Mouse (Mus musculus): ENCODE data around the gene Pcif1. TPM values are rescaled to one million over a fixed set of nuclear protein-coding genes. Genes with fewer than 3 reads are reported as not detected.
A peak's percentile ranks its signal among the peaks of the same experiment; 100 is the strongest.

Pcif1 gene
- polyA plus RNA-seq, 1 experiment from 2014 or later = 69.6 TPM

- ATAC-seq (ENCODE audit: insufficient read depth, low FRiP score) = no peak
- 93% methylated on average over 3 of the region's 3 CpGs for WGBS
- Histone ChIP-seq H3K9ac (ENCODE audit: low read length) (no peak overlapping the region), H3K27ac (ENCODE audit: low read length) (no peak overlapping the region), H3K4me1 (ENCODE audit: control insufficient read depth, insufficient read depth, low read length) (peaks cover 19% of the 10 kb centered on the region), H3K36me3 (ENCODE audit: control insufficient read depth, insufficient read depth, low read length) (peaks cover 45% of the 10 kb centered on the region), H3K4me2 (ENCODE audit: low read depth, low read length) (no peak overlapping the region; the same call in 1 of the 2 replicates), H3K9me3 (replicated peaks; ENCODE audit: control insufficient read depth, low read length) (0 out of 2 replicates have a peak, but pooled peaks cover 4% of the 10 kb centered on the region), H3K27me3 (ENCODE audit: control insufficient read depth, insufficient read depth, low read length) (no peaks in the 10 kb centered on the region), H3K4me3 (replicated peaks; ENCODE audit: low read length) (no peak overlapping the region)
Measured at GRCm38 (mm10) chr2:164909100-164909499, 30.0 kb downstream of the Pcif1 start.

DNA sequence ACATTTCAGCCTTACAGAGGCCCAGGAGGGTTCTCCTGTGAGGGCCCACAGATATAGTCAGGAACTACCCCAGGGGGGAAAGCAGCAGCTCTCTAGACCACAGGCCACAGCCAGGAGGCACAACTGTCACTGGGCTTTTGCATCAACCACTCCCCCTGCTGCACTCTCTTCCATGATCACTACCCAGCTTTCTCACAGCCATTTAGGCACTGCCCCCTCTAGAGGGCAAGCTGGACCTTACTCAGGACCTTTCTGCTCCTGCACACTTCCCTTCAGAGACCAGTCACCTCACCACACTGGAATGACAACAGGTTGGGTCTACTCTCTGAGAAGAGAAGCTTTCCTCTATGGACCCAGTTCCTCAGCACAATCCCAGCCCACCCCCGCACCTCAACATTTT lies 30.4 kb downstream of the Pcif1 start:
- no peak for ATAC-seq (ENCODE audit: insufficient read depth, low FRiP score)
- WGBS = 71% methylated on average over 1 of the region's 1 CpGs
- Histone ChIP-seq H3K36me3 (ENCODE audit: control insufficient read depth, insufficient read depth, low read length) (peaks cover 41% of the 10 kb centered on the region), H3K4me2 (ENCODE audit: low read depth, low read length) (peak overlapping the region; percentile 74), H3K4me3 (replicated peaks; ENCODE audit: low read length) (peak overlapping the region; percentile 71), H3K9me3 (replicated peaks; ENCODE audit: control insufficient read depth, low read length) (0 out of 2 replicates have a peak, but pooled peaks cover 4% of the 10 kb centered on the region), H3K27me3 (ENCODE audit: control insufficient read depth, insufficient read depth, low read length) (no peaks in the 10 kb centered on the region), H3K27ac (ENCODE audit: low read length) (no peak overlapping the region; the same call in 1 of the 2 replicates), H3K4me1 (ENCODE audit: control insufficient read depth, insufficient read depth, low read length) (peaks cover 19% of the 10 kb centered on the region), H3K9ac (ENCODE audit: low read length) (peak overlapping the region; percentile 91)

GRCm38 (mm10) chr2:164910360-164911061 lies 31.4 kb downstream of the Pcif1 start:
- H3K27ac ChIP-seq (ENCODE audit: low read length) = peak overlapping the region; percentile 99
- H3K4me3 ChIP-seq (replicated peaks; ENCODE audit: low read length) = peak overlapping the region; percentile 71
- H3K9ac ChIP-seq (ENCODE audit: low read length) = peak overlapping the region; percentile 91
- H3K4me1 ChIP-seq (ENCODE audit: control insufficient read depth, insufficient read depth, low read length) = peaks cover 19% of the 10 kb centered on the region
- WGBS = 5% methylated on average over 37 of the region's 37 CpGs
- peaks cover 35% of the 10 kb centered on the region for H3K36me3 ChIP-seq (ENCODE audit: control insufficient read depth, insufficient read depth, low read length)
- H3K27me3 ChIP-seq (ENCODE audit: control insufficient read depth, insufficient read depth, low read length) = no peaks in the 10 kb centered on the region
- peak overlapping the region; percentile 74 for H3K4me2 ChIP-seq (ENCODE audit: low read depth, low read length)
- 0 out of 2 replicates have a peak, but pooled peaks cover 4% of the 10 kb centered on the region for H3K9me3 ChIP-seq (replicated peaks; ENCODE audit: control insufficient read depth, low read length)
- ATAC-seq (ENCODE audit: insufficient read depth, low FRiP score) = peak; percentile 1; the same call in 1 of the 2 replicates

- under 1% methylated on average over 91 of the region's 91 CpGs for WGBS
Measured at GRCm38 (mm10) chr2:164911086-164912048, 32.3 kb downstream of the Pcif1 start, which contains the start of gene Zfp335. Gene Zfp335, minus strand, starts transcription at chr2:164911757.

GRCm38 (mm10) chr2:164912151-164912550 lies 33.0 kb downstream of the Pcif1 start:
- H3K4me1 ChIP-seq (ENCODE audit: control insufficient read depth, insufficient read depth, low read length) = peaks cover 19% of the 10 kb centered on the region
- no peaks in the 10 kb centered on the region for H3K9me3 ChIP-seq (replicated peaks; ENCODE audit: control insufficient read depth, low read length)
- WGBS = 3% methylated on average over 12 of the region's 12 CpGs
- H3K4me3 ChIP-seq (replicated peaks; ENCODE audit: low read length) = peak overlapping the region; percentile 71
- peaks cover 21% of the 10 kb centered on the region for H3K36me3 ChIP-seq (ENCODE audit: control insufficient read depth, insufficient read depth, low read length)
- peak; percentile 31; the same call in 1 of the 2 replicates for ATAC-seq (ENCODE audit: insufficient read depth, low FRiP score)
- peak overlapping the region; percentile 74 for H3K4me2 ChIP-seq (ENCODE audit: low read depth, low read length)
- H3K9ac ChIP-seq (ENCODE audit: low read length) = peak overlapping the region; percentile 91
- H3K27me3 ChIP-seq (ENCODE audit: control insufficient read depth, insufficient read depth, low read length) = no peaks in the 10 kb centered on the region
- peak overlapping the region; percentile 99 for H3K27ac ChIP-seq (ENCODE audit: low read length)

More at GRCm38 (mm10) chr2:164911086-164912048, 32.3 kb downstream of the Pcif1 start, which contains the start of gene Zfp335:
- H3K9me3 ChIP-seq (replicated peaks; ENCODE audit: control insufficient read depth, low read length) = 0 out of 2 replicates have a peak, but pooled peaks cover under 1% of the 10 kb centered on the region
- peak within 1 kb of the TSS; percentile 91 for H3K9ac ChIP-seq (ENCODE audit: low read length)
- peak within 1 kb of the TSS; percentile 99 for H3K27ac ChIP-seq (ENCODE audit: low read length)
- H3K4me2 ChIP-seq (ENCODE audit: low read depth, low read length) = peak within 1 kb of the TSS; percentile 74
- peak within 1 kb of the TSS; percentile 71 for H3K4me3 ChIP-seq (replicated peaks; ENCODE audit: low read length)
- peak; percentile 89 for ATAC-seq (ENCODE audit: insufficient read depth, low FRiP score)
- no peaks in the 10 kb centered on the region for H3K27me3 ChIP-seq (ENCODE audit: control insufficient read depth, insufficient read depth, low read length)
- H3K4me1 ChIP-seq (ENCODE audit: control insufficient read depth, insufficient read depth, low read length) = peaks cover 19% of the 10 kb centered on the region
- H3K36me3 ChIP-seq (ENCODE audit: control insufficient read depth, insufficient read depth, low read length) = peaks cover 28% of the 10 kb centered on the region

GRCm38 (mm10) chr2:164912749-164913427 lies 33.8 kb downstream of the Pcif1 start:
- H3K9ac ChIP-seq (ENCODE audit: low read length) = 0 out of 2 replicates have a peak overlapping the region, but pooled peaks have one; percentile 14
- peaks cover 19% of the 10 kb centered on the region for H3K4me1 ChIP-seq (ENCODE audit: control insufficient read depth, insufficient read depth, low read length)

DNA sequence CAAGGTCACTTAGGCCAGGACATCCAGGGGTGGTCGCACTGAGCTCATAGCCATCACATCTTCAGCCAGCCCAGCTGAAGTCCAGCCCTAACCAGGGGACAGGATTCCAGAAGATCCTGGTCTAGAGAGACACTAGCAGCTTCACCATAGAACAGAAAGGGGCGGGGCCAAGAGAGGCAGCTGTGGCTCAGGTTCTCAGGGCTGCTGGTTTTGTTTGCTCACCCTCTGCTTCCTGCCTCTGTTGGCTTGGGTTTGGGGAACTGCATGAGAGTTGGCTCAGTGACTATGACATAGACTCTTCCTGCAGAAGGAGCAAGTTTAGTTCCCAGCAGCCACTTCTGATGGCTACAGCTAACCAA lies 34.3 kb downstream of the Pcif1 start:
- no peaks in the 10 kb centered on the region for H3K9me3 ChIP-seq (replicated peaks; ENCODE audit: control insufficient read depth, low read length)
- WGBS = 75% methylated on average over 2 of the region's 2 CpGs
- H3K27me3 ChIP-seq (ENCODE audit: control insufficient read depth, insufficient read depth, low read length) = no peaks in the 10 kb centered on the region
- H3K9ac ChIP-seq (ENCODE audit: low read length) = peak overlapping the region; percentile 14; the same call in 1 of the 2 replicates
- H3K27ac ChIP-seq (ENCODE audit: low read length) = peak overlapping the region; percentile 55
- peaks cover 19% of the 10 kb centered on the region for H3K4me1 ChIP-seq (ENCODE audit: control insufficient read depth, insufficient read depth, low read length)
- H3K4me2 ChIP-seq (ENCODE audit: low read depth, low read length) = no peak overlapping the region
- no peak overlapping the region for H3K4me3 ChIP-seq (replicated peaks; ENCODE audit: low read length)
- H3K36me3 ChIP-seq (ENCODE audit: control insufficient read depth, insufficient read depth, low read length) = peaks cover 8% of the 10 kb centered on the region
- no peak for ATAC-seq (ENCODE audit: insufficient read depth, low FRiP score)

More at GRCm38 (mm10) chr2:164912749-164913427, 33.8 kb downstream of the Pcif1 start:
- Histone ChIP-seq H3K36me3 (ENCODE audit: control insufficient read depth, insufficient read depth, low read length) (peaks cover 13% of the 10 kb centered on the region), H3K4me3 (replicated peaks; ENCODE audit: low read length) (no peak overlapping the region), H3K27me3 (ENCODE audit: control insufficient read depth, insufficient read depth, low read length) (no peaks in the 10 kb centered on the region), H3K4me2 (ENCODE audit: low read depth, low read length) (peak overlapping the region; percentile 74; the same call in 1 of the 2 replicates), H3K9me3 (replicated peaks; ENCODE audit: control insufficient read depth, low read length) (no peaks in the 10 kb centered on the region), H3K27ac (ENCODE audit: low read length) (peak overlapping the region; percentile 99)
- ATAC-seq (ENCODE audit: insufficient read depth, low FRiP score) = no peak
- 88% methylated on average over 8 of the region's 9 CpGs for WGBS

DNA sequence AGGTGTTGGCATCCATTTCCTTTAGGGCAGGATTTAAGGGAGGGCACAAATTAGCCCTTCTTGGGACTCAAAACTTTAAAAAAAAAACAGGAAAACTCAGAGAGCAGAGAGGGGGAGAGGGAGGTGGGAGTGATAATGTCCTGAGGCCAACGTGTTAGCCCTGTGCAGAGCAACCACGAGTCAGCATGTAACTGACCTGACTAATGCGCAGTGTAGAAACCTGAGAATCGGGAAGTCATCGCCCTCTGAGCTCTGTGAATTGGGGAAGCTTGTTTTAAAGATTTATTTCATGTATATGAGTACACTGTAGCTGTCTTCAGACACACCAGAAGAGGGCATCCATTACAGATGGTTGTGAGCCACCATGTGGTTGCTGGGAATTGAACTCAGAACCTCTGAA lies 37.7 kb downstream of the Pcif1 start:
- Histone ChIP-seq H3K27ac (ENCODE audit: low read length) (no peak overlapping the region), H3K4me1 (ENCODE audit: control insufficient read depth, insufficient read depth, low read length) (peaks cover 7% of the 10 kb centered on the region), H3K4me2 (ENCODE audit: low read depth, low read length) (no peak overlapping the region), H3K9me3 (replicated peaks; ENCODE audit: control insufficient read depth, low read length) (no peaks in the 10 kb centered on the region), H3K27me3 (ENCODE audit: control insufficient read depth, insufficient read depth, low read length) (no peaks in the 10 kb centered on the region), H3K36me3 (ENCODE audit: control insufficient read depth, insufficient read depth, low read length) (peaks cover 6% of the 10 kb centered on the region; the same call in 1 of the 2 replicates), H3K9ac (ENCODE audit: low read length) (no peak overlapping the region), H3K4me3 (replicated peaks; ENCODE audit: low read length) (no peak overlapping the region)
- WGBS = 64% methylated on average over 5 of the region's 5 CpGs
- no peak for ATAC-seq (ENCODE audit: insufficient read depth, low FRiP score)

Data from stomach, embryonic 16.5 days (tissue).